Mouse (Mus musculus): Measurements from ENCODE around the gene Zmynd15.
A peak's percentile ranks its signal among the peaks of the same experiment; 100 is the strongest.

GRCm38 (mm10) chr11:70432048-70432894 is 27.0 kb upstream of the Zmynd15 start, which contains the start of gene Arrb2:
- TF ChIP-seq CTCF (IDR thresholded peaks at IDR 0.05; ENCODE audit: borderline replicate concordance, insufficient read depth, low read length): peak; percentile 80; the same call in 1 of the 2 replicates
- peak; percentile 73 for TF ChIP-seq POLR2A (IDR thresholded peaks at IDR 0.05; ENCODE audit: low read depth, low read length)
